Mouse (Mus musculus) skeletal muscle tissue, adult 2 months (tissue): ENCODE measurements at regions not wholly inside any gene's neighbourhood (a gene's known extent, or its start where the extent isn't known, plus 50 kb on each side); places are given as distances from the start of the nearest gene placed in this dataset.

Source experiments
- DNase-seq: peaks from one replicate; pipeline ENCODE4 v3.0.0-alpha.2; 2012; ENCODE audit warnings: low read depth, low spot score

DNA sequence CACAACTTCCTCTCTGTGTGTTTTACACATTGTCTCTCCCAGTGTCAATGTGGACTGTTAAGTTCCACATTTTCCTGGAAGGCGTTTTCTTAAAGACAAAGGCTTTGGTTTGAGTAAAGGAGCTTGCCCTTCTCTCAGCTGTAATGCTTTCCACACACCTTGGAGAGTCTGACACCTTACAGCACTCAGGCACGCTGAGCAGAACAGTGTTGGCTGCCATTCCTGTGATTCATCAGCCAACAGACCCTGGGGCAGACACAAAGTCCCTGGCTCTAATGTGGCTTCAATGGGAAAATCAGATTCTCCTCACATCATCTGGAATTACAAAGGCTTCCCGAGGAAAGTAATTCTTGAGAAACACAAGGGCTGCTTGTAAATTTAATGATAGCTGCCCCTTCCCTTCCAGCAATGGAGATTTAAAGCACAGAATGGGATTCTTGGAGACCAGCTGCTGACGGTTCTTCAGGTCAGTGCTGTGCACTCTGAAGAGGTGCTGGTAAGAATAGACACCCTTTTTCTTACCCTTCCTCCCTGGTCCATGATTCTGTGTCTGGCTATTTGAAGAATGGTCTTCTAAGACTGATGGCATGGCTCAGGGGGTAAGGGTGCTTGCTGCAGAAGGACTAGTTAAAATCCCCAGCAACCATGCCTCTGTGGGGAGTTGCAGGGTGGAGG, 468.4 kb upstream of the Nr2f2 start:
- no peak for DNase-seq

GRCm38 (mm10) chr7:70828486-70829195, 462.1 kb upstream of the Nr2f2 start:
- DNase-seq, result no peak

DNA sequence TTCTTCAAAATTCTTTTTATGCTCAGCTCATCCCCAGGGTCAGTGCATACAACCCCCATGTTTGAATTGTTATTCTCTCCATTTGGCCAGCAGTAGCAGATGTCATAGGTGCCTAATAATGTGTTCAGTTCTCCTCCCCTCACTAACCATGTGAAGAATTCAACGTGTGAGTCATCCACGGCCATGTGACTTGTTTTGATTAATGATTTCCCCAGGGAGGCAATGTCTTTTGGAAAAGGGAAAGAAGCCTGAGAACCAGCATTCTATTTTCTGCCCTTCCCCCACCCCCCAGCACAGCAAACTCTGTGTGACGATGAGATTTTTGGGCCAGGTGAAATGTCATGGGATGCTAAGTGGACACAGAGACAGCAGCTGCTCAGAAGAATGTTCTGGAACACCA, 459.5 kb upstream of the Nr2f2 start:
- DNase-seq, result no peak

DNA sequence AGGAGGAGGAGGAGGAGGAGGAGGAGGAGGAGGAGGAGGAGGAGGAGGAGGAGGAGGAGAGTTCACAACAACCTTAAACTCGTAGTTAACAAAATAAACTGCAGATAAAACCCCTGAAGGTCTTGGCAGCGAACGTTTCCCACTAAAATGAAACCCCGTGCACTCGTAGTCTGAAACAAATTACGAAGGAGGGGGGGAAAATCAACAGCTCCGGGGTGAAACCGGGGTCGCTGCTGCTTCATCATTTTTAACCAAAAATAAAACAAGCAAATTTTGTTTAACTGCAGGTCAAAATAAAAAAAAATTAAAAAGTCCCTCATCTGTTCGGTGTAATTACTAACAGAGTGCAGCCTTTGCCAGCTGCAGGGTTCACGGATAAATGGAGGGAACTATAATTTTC, 456.5 kb upstream of the Nr2f2 start:
- DNase-seq, result no peak

GRCm38 (mm10) chr7:70822310-70822821, 455.8 kb upstream of the Nr2f2 start:
- peak; percentile 42 for DNase-seq

GRCm38 (mm10) chr7:70821861-70822260, 455.3 kb upstream of the Nr2f2 start:
- DNase-seq, result no peak

DNA sequence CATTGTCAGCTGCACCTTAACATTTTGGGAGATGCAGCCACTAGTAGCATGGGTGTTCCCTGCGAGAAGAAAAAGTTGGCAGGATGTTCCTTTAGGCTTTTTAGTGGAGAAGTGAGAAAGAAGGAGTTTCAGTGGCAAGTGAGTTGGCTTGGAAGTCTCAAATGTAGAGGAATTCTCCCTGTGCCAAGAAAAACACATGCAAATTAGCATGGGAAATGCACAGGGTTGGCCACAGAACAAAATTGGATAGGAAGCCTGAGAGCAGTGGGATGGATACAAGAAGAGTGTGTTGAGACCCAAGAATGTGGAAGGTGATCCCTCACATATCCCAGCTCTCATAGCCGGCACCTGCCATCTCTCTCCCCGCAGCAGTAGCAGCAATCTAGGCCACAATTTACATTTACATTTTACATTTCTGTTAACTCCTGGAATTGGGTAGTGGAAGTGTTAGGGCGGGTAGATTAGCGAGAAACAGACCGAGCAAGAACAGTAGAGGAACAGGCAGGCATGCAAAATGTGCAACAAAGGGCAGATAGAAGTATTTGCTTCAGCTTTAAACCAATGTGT, 450.9 kb upstream of the Nr2f2 start:
- no peak for DNase-seq

DNA sequence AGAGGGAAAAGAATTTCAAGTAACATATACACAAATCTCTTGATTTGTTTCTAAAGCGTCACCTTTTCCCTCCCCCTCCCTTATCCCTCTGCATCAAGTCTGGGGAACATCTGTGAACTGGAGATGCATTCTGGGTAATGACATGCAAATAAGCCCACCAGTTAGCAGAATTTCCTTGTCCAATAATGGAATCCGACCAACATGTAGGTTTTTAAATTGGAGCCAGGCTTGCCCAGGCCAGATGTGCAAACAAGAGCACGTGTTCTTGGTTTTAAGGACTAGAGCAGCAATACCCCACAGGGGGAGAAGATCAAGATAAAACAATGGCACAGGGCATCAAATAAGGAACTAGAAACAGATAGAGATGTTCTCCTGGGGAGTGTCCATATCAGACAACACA, 447.9 kb upstream of the Nr2f2 start:
- DNase-seq, result no peak

GRCm38 (mm10) chr7:70813101-70813500, 446.6 kb upstream of the Nr2f2 start:
- no peak for DNase-seq

DNA sequence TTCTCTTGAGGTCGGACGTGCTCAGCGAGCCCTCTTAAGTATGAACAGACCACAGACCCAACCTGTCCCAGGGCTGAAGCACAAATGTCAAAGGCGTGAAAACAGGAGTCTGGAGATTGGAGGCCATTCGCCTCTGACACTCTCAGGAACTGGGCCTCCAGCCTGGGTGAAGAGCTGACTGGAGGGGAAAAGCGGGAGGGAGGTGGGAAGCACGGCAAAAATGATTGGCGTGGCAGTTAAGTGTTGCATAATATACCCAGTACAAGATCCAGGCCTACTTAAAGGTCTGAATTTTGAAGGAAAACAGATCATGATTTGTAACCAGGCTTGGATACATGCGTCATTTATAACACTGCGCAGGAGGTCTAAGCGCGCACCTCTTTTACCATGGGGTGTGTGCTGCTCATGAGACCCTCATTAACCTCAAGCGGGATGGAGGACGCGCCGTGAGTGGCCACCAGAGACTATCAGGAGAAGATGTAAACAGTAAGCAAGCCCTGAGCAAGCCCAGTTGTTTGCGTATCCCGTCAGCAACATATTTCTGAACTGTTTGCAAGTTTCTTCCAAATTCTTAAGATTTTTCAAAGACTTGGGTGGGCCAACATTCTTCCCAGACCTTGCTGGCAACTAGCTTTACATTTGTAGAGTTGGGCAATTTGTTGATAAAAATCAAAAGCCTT, 444.0 kb upstream of the Nr2f2 start:
- DNase-seq, result no peak

DNA sequence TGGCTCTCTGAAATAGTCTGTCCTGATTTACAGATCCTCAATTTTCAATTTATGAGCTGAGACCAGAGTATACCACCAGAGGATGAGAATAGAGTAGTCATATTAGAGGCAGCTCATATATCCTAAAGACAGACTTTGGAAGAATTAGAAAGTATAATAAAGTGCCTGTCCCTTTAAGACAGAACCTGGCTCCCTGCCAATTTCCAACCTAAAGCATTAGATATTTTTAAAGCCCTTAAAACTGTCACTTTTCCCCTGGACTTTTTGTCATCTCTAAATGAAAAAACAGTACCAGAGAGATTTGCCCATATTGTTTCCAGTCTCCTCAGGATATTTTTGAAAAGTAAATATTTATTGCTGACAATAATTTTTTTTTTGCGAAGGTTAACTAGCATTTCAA, 437.7 kb upstream of the Nr2f2 start:
- no peak for DNase-seq

- no peak for DNase-seq
These were observed 433.4 kb upstream of the Nr2f2 start for GRCm38 (mm10) chr7:70799976-70800375.

DNA sequence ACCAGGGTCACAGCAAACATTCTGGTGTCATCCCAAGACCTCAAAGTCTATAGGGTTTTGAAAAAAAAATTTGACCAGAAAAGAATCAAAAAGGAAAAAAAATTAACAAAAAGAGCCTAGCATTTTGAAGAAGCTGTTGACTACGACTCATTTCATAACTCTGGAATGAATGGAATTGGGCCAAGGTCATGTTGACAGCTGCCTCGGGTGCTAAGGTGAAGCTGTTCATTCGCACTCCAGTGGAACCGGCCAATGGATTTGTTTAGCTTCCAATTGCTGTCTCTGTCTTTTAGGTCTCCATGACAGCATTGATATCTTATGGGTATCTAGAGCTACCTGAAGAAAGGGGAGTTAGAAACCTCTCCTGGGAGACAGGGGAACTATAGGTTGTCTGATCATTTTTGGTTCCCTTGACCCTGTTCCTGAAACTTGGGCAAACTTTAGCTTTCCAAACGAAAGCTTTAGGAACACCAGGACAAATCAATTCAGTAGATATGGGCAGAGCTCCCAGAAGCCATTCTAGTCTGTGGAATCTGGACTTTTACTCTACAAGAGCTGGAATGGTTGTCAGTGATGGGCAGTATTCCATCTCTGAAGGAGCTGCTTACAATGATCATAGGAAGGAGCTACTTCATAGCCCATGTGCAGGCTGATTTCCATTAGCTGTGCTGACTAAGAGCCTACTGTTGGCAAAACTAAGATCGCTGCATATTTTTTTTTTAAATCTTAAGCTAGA, 432.7 kb upstream of the Nr2f2 start:
- peak; percentile 43 for DNase-seq

GRCm38 (mm10) chr7:70796038-70796760, 429.7 kb upstream of the Nr2f2 start:
- no peak for DNase-seq

DNA sequence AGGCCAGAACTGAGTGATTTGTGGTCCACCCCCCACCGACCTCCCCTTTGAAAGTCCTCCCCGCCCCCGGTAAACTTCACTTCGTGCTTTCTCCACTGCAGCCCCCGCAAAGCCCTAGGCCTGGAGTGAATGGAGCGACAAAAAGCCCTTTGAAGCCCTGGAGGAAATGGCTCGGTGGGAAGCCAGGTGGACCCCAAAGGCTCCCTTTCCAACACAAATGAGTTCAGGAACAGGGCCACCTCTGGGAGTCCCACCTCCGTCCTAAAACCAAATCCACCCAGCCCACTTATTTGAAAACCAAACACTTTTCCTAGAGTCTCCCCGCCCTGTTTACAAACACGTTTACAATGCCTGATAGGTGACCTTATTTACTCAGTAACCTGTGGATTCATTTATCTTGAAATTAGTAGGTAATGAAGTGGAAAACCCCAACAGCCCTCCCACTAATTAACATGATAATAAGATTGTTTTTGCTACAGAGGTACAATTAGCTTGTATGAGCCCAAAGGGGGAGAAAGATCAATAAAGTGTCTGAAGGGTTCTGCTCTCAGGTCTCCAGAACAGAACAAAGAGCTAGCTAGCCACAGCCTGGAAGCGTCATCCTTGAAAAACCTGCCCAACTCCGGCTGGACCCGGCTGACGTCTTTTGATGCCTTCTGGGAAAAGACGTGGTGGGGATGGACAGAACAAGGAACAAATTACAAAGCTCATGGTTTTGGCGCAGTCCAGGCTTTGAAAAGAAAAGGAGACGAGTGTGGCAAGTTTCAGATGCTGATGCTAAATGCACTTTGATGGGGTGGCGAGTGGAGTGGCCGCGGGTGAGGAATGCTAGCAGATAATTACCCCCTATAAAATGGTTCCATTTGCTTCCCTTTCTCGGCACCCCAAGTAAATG, 422.6 kb upstream of the Nr2f2 start:
- no peak for DNase-seq

DNA sequence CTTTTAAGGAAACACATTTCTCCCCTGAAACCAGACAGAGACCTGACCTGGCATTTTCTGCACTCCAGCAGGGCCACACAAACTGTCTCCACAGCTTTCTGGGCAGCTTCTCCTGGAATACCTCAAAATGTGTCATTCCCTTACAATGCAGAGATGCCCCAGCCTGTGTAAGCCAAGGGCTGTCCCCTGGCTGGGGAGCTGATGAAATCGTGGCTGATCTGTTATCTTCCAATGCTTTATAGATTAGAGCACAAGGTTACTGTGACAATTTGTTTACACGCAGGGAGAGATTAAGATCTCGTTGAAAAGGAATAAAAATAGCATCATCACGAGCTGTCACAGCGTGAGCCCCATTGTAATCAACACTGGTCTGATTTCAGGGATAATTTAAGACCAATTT, 421.4 kb upstream of the Nr2f2 start:
- no peak for DNase-seq

DNA sequence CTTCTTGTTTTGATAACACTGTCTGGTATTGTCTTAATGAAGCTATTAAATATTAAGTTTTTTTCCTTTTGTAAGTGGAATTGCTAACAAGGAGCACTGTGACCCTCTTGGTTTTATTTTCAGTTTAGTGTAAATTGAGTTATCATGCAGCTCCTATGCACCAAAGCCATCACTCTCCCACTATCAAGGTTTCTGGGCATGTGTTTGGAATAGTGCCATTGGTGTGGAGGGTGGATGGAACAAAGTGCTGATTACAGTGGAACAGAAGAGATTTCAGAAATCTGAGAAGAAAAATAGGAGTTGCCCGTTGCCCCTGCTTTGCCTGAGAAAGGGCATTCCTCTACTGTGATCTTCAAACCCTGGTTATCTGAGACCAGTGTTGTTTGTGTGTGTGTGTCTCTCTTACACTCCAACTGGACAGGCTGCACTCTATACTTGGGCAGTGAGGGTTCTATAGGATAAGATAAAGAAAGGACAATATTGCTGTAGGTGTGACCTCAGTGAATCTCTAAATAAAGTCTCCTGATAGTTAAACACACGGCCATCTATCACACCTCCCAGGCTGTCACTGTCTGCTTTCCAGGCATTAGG, 414.3 kb upstream of the Nr2f2 start:
- no peak for DNase-seq

DNA sequence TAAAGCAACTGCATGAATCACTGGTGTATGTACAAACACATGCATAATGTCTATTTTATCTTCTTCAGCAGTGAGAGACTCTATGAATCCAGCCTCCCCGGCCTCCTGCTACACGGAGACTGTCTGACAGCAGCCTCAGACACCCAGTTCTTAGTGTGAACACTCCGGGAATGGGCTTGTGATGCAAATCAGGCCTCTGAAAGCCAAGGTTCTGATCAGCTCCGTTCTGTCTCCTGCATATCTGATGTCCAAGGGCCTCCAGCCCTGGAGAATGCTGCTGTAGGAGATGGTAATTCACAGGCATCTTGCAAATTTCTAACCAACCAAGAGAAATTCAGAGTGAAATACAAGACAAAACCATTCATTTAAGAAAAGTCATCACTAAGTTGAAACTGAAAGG, 411.2 kb upstream of the Nr2f2 start:
- DNase-seq, result no peak

GRCm38 (mm10) chr7:70769655-70770054, 403.1 kb upstream of the Nr2f2 start:
- no peak for DNase-seq

- DNase-seq, result no peak
These were observed 401.2 kb upstream of the Nr2f2 start for GRCm38 (mm10) chr7:70767697-70768096.
